Mouse (Mus musculus) gastrocnemius, postnatal 4 days (tissue): Measurements from ENCODE around the gene Sirt7. TPM values are rescaled to one million over a fixed set of nuclear protein-coding genes. Genes with fewer than 3 reads are reported as not detected.

ENCODE experiments used
- DNase-seq, 2 experiments: peaks; one replicate each; pipeline ENCODE4 v3.0.0; 2021 to 2022; ENCODE audit warnings: low spot score in 2 of 2, mixed read lengths in 2 of 2
- total RNA-seq, 2 experiments: library from RNA; stranded (reverse); gene quantifications; 2 replicates each; pipeline ENCODE4 v1.2.3; 2021

Gene Sirt7
- total RNA-seq, 2 experiments from 2014 or later: 12.2 to 12.6 TPM

DNA sequence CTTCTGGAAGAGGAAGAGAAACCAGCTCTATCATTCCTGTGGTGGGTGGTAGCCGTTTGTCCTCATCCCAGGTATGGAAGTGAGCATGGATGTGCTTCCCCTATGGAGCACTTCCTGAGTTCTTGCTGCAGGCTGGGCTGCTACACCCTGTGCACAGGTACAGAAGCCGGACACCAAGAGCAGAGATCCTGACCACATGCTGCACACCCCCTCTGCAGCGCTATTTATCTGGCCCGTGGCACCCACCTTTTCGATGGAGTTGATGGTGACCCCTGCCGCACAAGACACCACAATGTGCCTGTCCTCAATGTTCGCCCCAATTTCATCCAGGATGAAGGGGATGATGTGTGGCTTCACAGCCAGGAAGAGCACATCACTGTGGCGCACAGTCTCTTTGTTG, 16.8 kb upstream of the Sirt7 start:
- no peak for DNase-seq

GRCm38 (mm10) chr11:120641255-120641654, 16.2 kb upstream of the Sirt7 start:
- no peak for DNase-seq

DNA sequence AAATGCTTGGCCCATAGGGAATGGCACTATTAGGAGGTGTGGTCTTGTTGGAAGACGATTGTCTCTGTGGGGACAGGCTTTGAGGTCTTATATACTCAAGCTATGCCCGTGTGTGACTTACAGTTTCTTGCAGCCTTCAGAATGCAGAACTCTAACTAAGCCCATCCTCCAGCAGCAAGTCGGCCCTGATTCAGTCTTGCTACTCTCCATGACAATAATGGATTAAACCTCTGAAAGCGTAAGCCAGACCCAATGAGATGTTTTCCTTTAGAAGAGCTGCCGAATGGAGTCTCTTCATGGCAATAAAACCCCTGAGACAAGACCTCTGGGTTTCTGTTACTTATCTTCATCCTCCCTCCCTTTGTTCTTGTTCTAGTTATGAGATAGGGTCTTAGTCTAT, 9.8 kb upstream of the Sirt7 start:
- DNase-seq: no peak

DNA sequence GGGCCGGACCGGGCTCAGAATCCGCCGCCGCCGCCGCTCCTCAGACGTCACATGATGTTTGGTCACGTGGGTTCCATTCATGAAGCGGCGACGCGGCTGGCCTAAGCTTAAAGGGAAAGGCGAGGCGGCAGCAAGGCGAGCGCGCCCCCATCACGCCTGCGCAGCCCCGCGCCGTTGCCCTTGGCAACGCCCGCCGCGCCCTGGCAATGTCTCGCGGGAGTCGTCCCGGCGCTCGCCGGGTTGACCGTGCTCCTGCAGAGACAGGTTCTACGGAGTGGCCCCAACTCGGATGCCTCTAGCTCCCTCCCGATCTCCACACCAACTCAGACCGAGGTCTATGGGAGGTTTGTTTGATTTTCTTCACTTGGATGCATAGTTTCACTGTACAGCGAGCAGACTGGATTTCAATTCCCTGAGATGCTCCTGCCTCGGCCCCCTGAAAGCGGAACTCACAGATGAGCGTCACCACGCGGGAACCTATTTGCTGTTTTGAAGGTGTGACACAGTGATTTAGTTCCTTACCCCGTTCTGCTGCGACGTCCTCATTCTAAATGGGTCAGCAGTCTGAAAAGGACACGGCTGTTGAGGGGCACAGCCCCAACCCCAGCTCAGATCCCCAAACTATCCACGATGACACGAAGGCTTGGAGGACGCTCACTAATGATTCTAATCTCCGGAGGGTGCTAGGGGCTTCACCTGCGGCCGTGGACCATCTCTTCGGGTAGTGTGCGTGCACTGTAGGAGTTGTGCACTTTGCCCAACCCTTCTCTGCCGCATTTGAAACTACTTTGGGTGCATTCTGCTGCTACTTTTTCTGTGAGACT, 8.7 kb upstream of the Sirt7 start, which contains the start of gene Mafg:
TSS of gene Mafg (minus strand) at position 81 of the 824 bp plus-strand sequence.
- peak; percentile 87 to 91 for DNase-seq

- DNase-seq: peak; percentile 52 to 76
These were observed 7.8 kb upstream of the Sirt7 start for GRCm38 (mm10) chr11:120632559-120633519.

DNA sequence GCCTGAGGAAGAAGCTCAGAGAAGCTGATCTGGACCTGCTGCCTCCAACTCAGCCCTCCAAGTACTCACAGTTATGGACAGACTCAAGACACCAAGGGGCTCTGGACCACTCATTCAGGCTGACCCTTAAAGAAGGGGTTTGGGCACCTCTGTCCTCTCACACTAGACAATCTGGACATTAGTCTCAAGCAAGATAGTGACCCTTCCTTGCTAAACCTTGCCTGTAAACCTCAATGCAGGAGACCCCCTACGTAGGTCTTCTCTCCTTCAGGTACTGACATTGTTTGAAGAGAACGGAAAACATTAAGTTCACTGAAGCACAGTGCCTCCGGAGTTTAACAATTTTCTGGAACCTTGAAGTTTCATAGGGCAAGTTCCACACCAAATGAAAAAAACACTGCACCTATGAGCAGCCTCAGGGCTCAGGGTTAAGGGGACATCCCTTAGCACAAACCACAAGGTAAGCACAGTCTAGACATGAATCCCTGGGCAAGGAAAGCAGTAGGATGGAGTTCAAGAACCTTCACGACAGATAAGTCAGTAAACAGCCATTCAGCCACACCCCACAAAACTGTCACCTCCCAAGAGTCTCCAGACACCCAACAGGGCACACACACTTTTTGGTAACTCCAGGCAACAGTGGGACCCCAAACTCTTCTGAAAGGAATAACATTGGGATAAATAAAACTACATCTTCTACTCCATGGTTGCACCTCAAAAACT, 6.8 kb upstream of the Sirt7 start:
- peak in 1 of 2 experiments; percentile 7 for DNase-seq

DNA sequence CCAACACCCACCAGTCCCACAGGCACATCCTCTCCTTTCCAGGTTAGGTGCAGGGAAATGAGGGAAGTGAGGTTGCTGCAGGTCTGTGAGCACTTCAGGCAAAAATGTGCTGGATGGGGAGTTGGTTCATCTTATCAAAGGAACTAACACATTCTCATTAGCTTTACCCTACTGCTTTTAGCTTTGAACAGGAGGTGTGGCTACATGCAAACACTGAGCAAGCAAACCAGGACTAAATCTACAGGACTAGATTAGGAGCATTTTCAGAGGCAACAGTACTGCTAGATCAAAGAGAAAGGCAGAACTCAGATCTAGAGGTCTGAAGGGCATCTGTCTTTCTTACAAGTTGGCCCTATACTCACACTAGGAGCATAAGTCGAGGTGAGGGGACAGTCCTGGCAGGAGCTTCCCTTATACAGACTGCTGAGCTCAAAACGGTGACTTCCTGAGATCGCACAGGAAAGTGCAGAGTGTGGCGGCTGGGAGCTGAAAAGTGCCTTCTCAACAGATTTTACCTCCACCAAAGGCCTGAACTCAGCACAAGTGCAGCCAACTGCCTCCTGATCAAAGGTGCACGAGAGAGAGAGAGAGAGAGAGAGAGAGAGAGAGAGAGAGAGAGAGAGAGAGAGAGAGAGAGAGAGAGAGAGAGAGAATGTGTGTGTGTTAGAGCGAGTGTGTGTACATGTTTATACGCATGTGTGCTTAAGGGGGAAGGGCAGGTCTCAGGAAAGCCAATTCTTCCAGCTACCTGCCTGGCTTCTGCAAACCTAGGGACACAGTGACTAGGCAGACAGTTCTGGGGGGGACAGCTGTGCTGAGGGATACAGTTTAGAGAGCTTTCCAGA, 6.1 kb upstream of the Sirt7 start:
- peak in 1 of 2 experiments; percentile 7 for DNase-seq

- DNase-seq: peak in 1 of 2 experiments; percentile 19
These were observed 5.4 kb upstream of the Sirt7 start for GRCm38 (mm10) chr11:120630401-120630871.

DNA sequence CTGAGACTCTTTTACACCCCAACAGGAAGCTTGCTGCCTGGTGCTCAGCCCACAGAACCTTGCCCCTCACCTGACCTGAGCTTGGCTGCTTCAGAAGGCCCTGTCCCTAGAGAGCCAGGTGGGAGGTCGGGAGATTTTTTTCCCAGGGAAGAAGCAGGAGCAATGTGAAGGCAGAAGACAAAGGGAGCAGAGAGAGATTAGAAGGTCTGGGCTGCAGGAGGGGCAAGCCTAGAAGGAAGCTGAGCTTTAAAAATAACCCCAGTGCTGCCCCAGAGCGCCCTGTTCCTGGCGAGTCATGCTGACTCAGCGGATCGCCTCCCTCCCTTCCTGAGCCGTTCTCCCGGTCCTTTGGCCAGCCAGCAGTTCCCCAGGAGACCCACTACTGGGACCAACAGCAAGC, 4.9 kb upstream of the Sirt7 start:
- DNase-seq: peak in 1 of 2 experiments; percentile 44

- peak in 1 of 2 experiments; percentile 12 for DNase-seq
These were observed 4.3 kb upstream of the Sirt7 start for GRCm38 (mm10) chr11:120629341-120629730.

DNA sequence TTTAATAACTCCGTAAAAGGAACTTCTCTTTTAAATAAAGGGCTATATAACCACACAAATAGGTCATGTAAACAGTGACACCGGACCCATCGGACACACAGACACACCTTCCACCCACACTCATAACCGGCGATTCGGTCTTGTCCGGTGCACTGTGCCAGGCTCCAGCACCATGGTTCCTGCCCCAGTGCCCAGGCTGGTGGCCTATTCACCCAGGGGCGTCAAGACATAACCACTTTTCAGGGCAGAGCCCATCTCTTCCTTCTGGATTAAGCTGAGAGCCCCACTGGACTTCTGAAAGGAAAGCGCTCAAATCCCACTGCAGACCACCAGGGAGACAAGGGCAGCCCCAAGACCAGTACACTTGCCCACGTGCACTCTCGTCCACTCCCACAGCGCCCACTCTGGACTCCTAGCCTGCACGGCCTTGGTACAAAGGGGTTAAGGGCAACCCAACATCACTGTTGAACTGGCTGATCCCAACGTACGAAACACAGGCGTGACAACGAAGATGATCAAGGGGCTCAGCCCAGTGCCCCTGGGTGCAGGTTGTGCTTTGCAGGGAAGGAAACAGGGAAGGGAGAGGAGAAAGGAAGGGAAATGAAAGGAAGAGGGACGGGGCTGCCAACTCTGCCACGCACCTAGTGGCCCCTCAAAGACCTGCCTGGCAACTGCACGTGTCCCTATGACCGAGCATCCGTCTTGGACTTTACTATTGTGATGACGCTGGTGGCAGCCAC, 3.7 kb upstream of the Sirt7 start:
- DNase-seq: peak in 1 of 2 experiments; percentile 9

DNA sequence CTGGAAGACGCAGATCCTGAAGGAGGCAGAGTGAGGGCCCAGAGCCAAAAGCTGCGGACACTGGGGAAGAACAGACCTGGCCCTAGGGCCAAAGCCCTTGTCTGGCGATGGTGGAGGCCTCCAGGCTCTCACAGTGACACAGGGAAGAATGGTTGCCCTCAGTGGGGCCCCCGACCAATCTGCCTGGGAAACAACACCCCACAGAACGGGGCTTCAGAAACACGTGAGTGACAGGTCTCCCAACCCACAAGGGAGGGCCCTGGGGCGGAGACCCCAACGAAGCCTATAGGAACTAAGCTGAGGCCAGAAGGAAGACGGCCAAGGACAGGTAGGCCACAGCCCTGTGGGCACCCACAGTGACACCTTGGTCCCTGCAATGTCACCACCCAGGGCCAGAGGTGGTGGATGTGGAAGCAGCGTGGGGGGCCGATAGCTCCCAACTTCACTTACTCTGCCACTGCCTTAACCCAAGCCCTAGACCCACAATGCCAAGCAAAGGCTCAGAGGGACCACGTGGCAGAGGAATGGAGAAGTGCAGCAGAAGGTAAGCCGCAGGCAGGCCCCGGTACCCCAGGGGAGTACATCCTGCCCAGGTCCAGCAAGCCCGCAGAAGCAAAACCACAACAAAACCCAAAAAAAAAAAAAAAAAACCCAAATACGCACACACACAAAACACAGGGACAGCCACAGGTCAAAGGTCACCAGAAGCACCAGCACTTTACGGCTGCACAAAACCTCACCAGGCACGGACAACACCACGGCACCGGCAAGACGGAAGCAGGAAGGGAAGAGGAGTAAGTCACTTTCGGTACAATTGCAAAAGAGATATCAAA, 2.6 kb upstream of the Sirt7 start:
- peak in 1 of 2 experiments; percentile 10 for DNase-seq

DNA sequence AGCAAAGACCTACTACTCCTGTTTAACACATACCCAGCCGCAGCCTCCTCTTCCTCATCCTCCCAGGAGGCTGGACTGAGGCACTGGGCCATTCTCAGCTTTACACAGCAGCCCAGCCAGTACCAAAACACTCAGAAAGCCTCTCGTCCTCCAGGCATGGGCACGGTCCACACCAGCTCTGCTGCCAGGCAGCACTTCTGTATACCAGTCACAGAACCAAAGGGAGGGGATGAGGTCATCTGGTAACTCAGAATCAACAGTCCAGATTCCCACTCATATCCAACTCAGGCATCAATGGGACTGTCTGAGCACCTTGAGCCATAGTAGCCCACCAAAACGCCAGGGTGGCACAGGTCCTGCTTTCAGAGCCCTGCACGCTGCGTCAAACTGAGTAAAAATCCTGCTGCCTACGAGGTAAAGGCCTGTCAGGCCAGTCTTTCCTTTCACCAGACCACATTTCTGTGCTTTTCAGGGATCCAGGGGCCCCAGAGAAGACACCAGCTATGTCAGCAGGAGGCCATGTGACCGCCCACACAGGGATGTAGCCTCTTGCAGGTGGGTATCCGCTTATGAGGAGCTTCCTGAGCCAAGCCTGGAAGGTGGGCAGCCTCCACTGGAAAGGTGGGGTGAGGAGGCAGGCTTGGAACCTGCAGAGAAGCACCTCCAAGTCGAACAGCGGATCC, 1.9 kb upstream of the Sirt7 start:
- DNase-seq: peak in 1 of 2 experiments; percentile 9

DNA sequence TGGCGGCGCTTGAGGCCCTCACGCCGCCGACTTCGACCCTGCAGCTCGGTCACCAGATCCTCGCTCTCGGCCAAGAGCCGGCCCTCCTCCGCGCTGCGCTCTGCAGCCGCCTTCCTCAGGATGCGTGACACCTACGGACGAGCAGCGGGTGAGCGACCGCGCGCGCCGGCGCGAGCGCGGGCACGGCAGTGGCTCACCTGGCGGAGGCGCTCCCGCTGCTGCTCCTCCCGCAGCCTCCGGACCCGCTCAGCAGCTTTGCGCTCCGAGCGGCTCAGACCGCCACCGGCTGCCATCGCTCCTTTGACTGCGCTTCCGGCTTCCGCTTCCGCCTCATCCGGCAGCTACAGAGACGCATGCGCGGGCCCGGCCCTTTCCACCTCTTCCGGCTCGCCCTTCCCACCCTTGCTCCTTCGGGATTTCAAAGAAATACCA, 344 bp downstream of the Sirt7 start:
- peak; percentile 70 to 89 for DNase-seq

GRCm38 (mm10) chr11:120623961-120624679, 920 bp downstream of the Sirt7 start:
- peak in 1 of 2 experiments; percentile 71 for DNase-seq

DNA sequence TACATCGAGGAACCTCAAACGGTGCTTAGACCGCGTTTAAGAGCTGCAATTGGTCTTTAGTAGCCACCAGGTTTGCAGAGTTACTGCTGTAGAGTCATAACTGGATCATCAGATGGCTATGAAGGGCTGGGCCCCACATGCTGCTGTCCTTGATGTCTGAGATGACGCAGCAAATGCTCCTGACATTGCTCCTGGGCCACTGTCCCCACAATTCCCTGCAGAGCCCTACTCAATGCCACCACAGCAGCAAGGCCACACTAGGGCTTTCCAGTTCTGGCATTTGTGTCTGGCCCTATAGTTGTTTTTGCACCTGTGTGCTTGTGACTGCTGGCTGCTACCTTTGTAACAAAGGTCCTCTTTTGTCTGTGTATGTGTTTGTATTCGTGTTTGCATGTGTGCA, 2.2 kb downstream of the Sirt7 start:
- no peak for DNase-seq

DNA sequence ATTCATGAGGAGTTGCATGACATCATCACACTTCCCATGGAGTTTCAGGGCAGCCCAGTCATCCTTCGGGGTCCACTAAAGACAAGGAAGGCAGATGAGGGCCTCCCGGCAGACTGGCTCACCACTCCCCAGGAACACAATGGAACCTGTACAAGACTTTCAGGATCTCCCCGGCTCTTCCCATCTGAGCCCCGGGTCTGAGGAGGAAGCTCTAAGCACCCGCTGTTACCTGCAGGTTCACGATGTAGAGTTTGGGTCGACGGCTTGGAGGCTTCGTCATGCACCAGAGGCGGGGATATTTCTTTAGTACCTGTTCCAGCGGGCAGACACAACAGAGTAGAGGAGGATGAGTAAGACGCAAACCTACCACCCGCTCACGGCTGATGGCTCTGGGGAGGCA, 4.8 kb downstream of the Sirt7 start:
- peak in 1 of 2 experiments; percentile 8 for DNase-seq
